In the genomic region with DNA sequence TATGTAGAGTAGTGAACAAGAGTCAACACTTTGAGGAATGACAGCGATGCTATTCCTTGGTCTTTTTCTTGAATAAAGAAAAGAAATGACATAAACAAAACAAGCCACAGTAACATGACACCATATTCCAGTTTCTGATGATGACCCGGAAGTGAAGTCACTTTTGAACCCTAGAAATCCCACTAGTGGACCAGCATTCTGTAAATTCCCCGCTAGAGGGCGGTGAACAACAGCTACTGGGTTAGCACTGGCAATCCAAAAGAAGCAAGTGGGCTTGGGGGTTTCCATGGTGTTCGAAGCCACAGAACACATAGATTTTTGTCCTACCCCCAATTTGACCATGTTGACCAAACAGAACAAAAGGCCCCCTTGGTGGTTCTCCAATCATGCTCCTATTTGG, we compare ENCODE assay signal across 9 mouse cellular contexts.
DNase-seq lines count a peak whose midpoint lies in the region; ATAC-seq lines count a peak whose summit lies in the region.
"Had no signal": no experiment of that assay in that cellular context is flagged by ENCODE, and none has a peak within 500 bp of the region (broad histone marks: within the 10 kb centered on the region; RNA-seq: fewer than 3 reads in every experiment).

No protein-coding gene starts in this region.

- no peak overlapping the region for H3K4me3 ChIP-seq in forebrain, embryonic 11.5 days (ENCODE audit: low read depth, low read length)
- no peak overlapping the region for H3K4me3 ChIP-seq in forebrain, embryonic 12.5 days (replicated peaks)
- no peak overlapping the region for H3K4me3 ChIP-seq in embryonic facial prominence, embryonic 14.5 days (ENCODE audit: low read depth, low read length)
- no peak overlapping the region for H3K4me3 ChIP-seq in liver, embryonic 13.5 days (replicated peaks)
- H3K4me3 ChIP-seq: limb, embryonic 12.5 days had no signal

- no peak overlapping the region for H3K9ac ChIP-seq in forebrain, embryonic 11.5 days (ENCODE audit: low read length)
- no peak overlapping the region for H3K9ac ChIP-seq in forebrain, embryonic 12.5 days
- no peak overlapping the region for H3K9ac ChIP-seq in embryonic facial prominence, embryonic 14.5 days (ENCODE audit: low read depth, low read length)
- H3K9ac ChIP-seq in liver, embryonic 13.5 days = no peak overlapping the region
- H3K9ac ChIP-seq: limb, embryonic 12.5 days had no signal

- H3K27ac ChIP-seq in forebrain, embryonic 11.5 days (ENCODE audit: low read depth, low read length) = no peak overlapping the region
- no peak overlapping the region for H3K27ac ChIP-seq in forebrain, embryonic 12.5 days
- H3K27ac ChIP-seq in embryonic facial prominence, embryonic 14.5 days (replicated peaks; ENCODE audit: low read depth, low read length) = no peak overlapping the region
- H3K27ac ChIP-seq in liver, embryonic 13.5 days = no peak overlapping the region
- H3K27ac ChIP-seq: limb, embryonic 12.5 days had no signal

- 39% methylated on average over 5 of the region's 5 CpGs for WGBS in forebrain, embryonic 11.5 days
- WGBS in forebrain, embryonic 12.5 days = 39% methylated on average over 5 of the region's 5 CpGs
- WGBS in embryonic facial prominence, embryonic 14.5 days = 33% methylated on average over 5 of the region's 5 CpGs
- WGBS in liver, embryonic 13.5 days (ENCODE audit: insufficient replicate concordance) = 22% methylated on average over 5 of the region's 5 CpGs

- H3K9me3 ChIP-seq in forebrain, embryonic 11.5 days (ENCODE audit: control insufficient read depth, low read length) = no peaks in the 10 kb centered on the region
- no peaks in the 10 kb centered on the region for H3K9me3 ChIP-seq in forebrain, embryonic 12.5 days
- H3K9me3 ChIP-seq in embryonic facial prominence, embryonic 14.5 days (ENCODE audit: control insufficient read depth, low read length) = no peaks in the 10 kb centered on the region
- no peaks in the 10 kb centered on the region for H3K9me3 ChIP-seq in liver, embryonic 13.5 days (replicated peaks)
- H3K9me3 ChIP-seq: limb, embryonic 12.5 days had no signal

- no peak for ATAC-seq in forebrain, embryonic 11.5 days (replicated peaks; ENCODE audit: low FRiP score)
- no peak for ATAC-seq in forebrain, embryonic 12.5 days (ENCODE audit: low FRiP score)
- ATAC-seq in embryonic facial prominence, embryonic 14.5 days (ENCODE audit: low read depth) = no peak
- no peak for ATAC-seq in liver, embryonic 13.5 days (ENCODE audit: low read depth)

- no peaks in the 10 kb centered on the region for H3K27me3 ChIP-seq in forebrain, embryonic 11.5 days (ENCODE audit: control insufficient read depth, insufficient read depth, low read length)
- no peaks in the 10 kb centered on the region for H3K27me3 ChIP-seq in forebrain, embryonic 12.5 days
- H3K27me3 ChIP-seq in embryonic facial prominence, embryonic 14.5 days (replicated peaks; ENCODE audit: control insufficient read depth, insufficient read depth, low read length) = no peaks in the 10 kb centered on the region
- no peaks in the 10 kb centered on the region for H3K27me3 ChIP-seq in liver, embryonic 13.5 days
- H3K27me3 ChIP-seq: limb, embryonic 12.5 days had no signal

- H3K36me3 ChIP-seq in forebrain, embryonic 11.5 days (ENCODE audit: control insufficient read depth, insufficient read depth, low read length) = no peaks in the 10 kb centered on the region
- H3K36me3 ChIP-seq in forebrain, embryonic 12.5 days (replicated peaks) = no peaks in the 10 kb centered on the region
- H3K36me3 ChIP-seq in embryonic facial prominence, embryonic 14.5 days (ENCODE audit: control insufficient read depth, insufficient read depth, low read length) = peaks cover 43% of the 10 kb centered on the region
- peaks cover 5% of the 10 kb centered on the region; the same call in 1 of the 2 replicates for H3K36me3 ChIP-seq in liver, embryonic 13.5 days

- peak; percentile 75 for DNase-seq in forebrain, embryonic 11.5 days (ENCODE audit: low spot score)
- peak; percentile 84 for DNase-seq in 416B (ENCODE audit: low read depth)
- DNase-seq in adrenal gland, adult 18-20 months (ENCODE audit: low spot score in 2 of 2) = peak; percentile 61 to 62
- DNase-seq in embryonic facial prominence, embryonic 14.5 days (ENCODE audit: low spot score) = peak; percentile 84
- DNase-seq in kidney, postnatal 10 days = peak; percentile 88
- DNase-seq in liver, embryonic 13.5 days = peak; percentile 17
- peak; percentile 71 for DNase-seq in right cerebral cortex, postnatal 4 days

- no peaks in the 10 kb centered on the region for H3K4me1 ChIP-seq in forebrain, embryonic 11.5 days (replicated peaks; ENCODE audit: control insufficient read depth, insufficient read depth, low read length)
- no peaks in the 10 kb centered on the region for H3K4me1 ChIP-seq in forebrain, embryonic 12.5 days
- peaks cover 5% of the 10 kb centered on the region; the same call in 1 of the 2 replicates for H3K4me1 ChIP-seq in embryonic facial prominence, embryonic 14.5 days (ENCODE audit: control insufficient read depth, insufficient read depth, low read length)
- H3K4me1 ChIP-seq in liver, embryonic 13.5 days (replicated peaks) = 0 out of 2 replicates have a peak, but pooled peaks cover 3% of the 10 kb centered on the region

- no peak overlapping the region for H3K4me2 ChIP-seq in forebrain, embryonic 11.5 days (ENCODE audit: low read depth, low read length, severe bottlenecking)
- no peak overlapping the region for H3K4me2 ChIP-seq in forebrain, embryonic 12.5 days
- H3K4me2 ChIP-seq in embryonic facial prominence, embryonic 14.5 days (ENCODE audit: low read depth, low read length) = no peak overlapping the region
- no peak overlapping the region for H3K4me2 ChIP-seq in liver, embryonic 13.5 days
- H3K4me2 ChIP-seq: limb, embryonic 12.5 days had no signal

Comparison
In these comparisons a context has a peak if more than half of its experiments do, and no peak if none do; other contexts are left out.
1. DNase-seq: peak in every context shown above with its lines; median percentile 88 in kidney, postnatal 10 days; 84 in 416B; 84 in embryonic facial prominence, embryonic 14.5 days; 75 in forebrain, embryonic 11.5 days; 71 in right cerebral cortex, postnatal 4 days; 62 in adrenal gland, adult 18-20 months; 17 in liver, embryonic 13.5 days.